Mouse (Mus musculus) cerebellum, adult (tissue): ENCODE measurements around the gene Trhde.
A peak's percentile ranks its signal among the peaks of the same experiment; 100 is the strongest.

Source experiments
- ATAC-seq: cut with Nextera tagmentation; 2 replicates; pipeline ENCODE4 v1.9.2; 2017; ENCODE audit warnings: mild to moderate bottlenecking, moderate library complexity, mixed read lengths; ENCODE audit not compliant: insufficient number of reproducible peaks, low FRiP score, low TSS enrichment

The Trhde gene

DNA sequence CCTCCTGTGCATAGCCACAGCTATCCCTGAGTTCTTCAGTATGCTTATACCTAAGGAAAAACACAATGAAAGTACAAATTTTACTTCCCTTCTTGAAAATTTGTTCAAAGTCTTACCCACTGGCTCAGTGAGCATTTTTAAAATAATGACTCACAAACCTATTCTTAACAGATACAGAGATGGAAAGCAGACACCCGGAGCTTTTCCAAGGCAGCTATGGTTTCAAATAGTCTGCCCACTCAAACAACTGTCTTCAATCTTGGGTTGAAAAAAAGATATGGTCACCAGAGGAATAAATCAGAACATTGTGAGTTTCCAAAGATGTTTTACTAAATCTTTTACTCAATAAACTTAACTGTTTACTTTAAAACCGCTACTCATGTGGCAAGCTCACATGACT lies 64.5 kb downstream of the Trhde start:
- ATAC-seq = no peak

DNA sequence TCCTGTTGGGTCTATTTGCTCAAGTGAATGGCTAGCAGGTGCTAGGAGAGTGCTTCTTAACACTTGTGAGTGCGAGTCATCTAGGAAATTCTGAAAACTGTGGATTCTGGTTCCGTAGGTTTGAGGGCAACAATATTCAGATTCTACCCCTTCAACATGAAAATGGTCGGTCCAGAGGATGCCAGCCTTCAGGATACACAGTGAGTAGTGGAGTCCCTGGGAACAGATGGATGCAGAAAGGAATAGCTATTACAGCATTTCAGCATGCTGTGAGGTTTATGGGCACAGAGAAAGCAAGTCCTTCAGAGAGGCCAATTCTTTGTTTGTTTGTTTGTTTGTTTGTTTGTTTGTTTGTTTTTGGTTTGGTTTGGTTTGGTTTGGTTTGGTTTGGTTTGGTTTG lies 65.7 kb downstream of the Trhde start:
- ATAC-seq = peak; percentile 53; the same call in 1 of the 2 replicates

DNA sequence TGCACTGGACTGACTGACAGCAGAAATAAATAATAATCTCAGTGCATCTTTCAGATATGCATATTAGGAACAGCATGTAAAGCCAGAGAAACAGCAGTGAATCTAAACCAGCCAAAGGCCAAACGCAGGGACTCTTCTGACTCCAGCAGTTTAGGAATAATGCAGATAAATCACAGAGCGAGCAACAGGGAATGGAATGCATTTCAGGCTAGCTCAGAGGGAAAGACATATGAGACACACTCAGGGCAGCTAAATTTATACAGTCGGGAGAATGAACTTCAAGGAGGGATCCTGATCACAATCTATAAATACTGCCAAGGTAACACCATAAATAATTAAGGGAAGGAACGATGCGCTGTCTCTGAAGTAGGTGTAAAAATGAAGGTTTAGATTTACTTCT lies 66.4 kb downstream of the Trhde start:
- peak; percentile 38; the same call in 1 of the 2 replicates for ATAC-seq

DNA sequence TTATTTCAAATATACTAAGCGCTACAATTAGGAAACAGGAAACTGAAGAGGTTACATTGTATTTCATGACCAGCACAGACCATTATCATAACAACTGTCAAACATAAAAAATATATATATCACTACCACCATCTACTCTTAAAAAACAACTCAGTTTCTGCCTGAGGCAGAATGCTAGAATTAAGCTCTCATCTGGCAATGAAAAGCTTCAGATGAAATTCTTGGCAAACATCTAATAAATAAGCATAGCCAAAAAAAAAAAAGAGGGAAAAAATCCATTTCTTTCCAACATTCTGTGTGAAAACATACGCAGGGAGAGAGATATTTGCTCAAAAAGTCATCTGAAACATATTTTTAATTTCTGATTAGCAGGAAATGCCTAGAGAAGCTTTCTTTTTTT lies 67.0 kb downstream of the Trhde start:
- ATAC-seq = no peak

DNA sequence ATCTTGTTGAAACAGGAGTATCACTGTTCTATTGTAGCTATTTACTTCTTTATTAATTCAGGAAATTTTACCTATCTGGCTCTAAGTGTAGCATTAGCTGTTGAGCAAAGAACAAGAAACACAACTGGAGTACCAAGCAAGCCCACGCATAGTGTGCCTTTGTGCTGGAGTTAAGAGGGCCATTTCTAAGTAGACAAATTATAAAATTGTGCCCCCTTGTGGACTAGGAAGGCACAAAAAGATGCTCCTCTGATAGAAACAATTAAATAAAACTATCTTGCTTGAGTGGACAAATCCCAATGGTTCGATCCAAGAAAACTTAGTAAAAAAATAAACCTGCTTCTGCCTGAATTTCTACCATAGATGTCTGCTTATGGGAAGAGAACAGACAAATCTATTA lies 76.5 kb downstream of the Trhde start:
- ATAC-seq = no peak; the same call in 1 of the 2 replicates

DNA sequence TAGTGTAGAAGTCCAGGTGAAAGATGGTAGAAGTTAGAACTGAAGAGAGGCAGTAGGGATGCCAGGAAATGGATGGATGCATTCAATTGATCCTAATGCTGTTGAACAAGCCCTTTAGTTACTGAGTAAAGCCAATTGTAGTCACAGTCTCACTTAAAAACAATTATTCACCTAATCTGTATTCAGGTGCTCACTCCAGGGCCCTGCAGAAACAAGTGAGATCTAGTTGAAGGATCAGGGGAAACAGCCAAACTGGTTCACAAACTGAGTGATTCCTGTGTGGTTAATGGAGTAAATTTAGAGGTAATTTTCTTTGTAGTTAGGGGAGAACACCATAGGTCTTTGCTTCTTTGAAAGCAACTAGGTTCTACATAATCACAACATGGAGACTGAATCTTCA lies 100.3 kb downstream of the Trhde start:
- ATAC-seq = no peak

DNA sequence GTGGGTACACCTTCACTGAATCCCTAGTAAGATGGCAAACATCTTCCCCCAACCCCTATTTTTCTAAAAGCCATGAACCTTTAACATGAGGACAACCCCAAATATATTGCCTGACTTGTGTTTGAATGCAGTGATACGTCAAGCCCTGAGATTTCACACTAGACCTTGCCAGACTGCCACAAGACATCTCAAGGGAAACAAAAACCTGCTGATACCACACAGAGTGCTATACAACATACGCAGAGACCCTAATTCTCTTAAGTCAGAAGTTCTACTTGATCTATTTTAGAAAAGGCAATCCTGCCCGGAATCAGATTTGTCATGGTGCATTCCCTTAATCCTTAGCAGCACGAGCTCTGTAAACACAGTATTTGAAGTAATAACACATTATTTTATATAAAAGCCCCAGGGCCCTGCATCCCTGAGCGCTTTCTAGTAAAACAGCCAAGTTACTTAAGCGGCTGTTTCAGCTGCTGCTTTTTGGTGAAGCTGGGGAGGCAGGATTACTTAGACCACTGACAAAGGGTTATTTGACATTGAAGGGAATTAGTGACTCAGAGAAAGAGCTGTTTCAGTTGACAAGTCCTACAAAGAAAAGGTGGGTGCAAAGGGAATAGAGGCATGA lies 130.2 kb downstream of the Trhde start:
- no peak for ATAC-seq

DNA sequence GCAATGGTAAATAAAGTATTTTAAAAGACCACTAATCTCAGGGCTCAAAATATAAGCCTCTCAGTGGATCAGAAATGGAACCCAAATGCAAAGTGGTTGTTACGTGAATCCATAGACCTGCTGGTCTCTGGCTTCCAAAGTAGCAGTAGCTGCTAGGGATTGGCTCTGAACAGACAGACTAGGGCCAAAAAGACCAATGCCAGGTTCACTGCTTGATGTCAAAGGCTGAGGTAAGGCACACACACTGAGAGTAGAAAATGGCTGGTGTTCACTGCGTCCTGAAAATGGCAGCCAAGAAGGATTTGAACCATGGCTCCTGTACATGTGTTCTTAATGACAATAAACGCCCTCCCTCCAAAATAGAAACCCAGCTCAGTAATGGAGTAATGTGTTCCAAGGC lies 209.1 kb downstream of the Trhde start:
- peak; percentile 53; the same call in 1 of the 2 replicates for ATAC-seq

DNA sequence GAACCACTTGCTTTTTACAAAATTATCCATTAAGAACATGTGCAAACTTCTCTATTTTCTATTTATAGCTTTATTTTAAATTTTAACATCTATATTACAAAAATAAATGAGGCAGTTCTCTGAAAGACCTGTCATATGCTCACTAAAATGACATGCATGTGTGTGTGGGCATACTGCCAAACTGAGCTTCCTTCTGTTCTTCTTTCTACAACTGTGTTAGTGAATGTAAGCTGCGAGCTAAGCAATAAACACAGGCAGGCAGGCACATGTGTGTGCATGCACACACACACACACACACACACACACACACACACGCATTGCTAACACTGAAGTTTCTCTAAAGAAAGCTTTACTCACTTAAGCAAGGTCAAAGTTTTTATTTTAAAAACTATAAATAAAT lies 223.2 kb downstream of the Trhde start:
- ATAC-seq = no peak

DNA sequence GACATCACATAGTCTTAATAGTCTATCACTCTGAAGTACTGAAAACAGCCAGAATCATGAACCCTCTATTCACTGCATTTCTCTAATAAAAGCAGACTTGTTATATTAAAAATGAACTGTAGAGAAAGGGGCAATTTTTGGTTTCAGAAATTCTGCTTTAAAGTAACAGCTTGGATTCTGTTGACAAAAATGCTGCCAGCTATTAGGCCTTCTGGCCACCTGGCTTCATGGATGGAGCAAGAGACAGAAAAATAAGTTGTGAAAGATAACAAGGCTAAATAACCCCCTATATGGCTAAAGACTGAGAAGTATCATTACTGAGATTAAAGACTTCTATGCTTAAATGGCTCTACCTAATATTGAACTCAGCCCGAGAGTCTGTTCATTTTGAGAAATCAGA lies 234.2 kb downstream of the Trhde start:
- peak; percentile 88 for ATAC-seq

DNA sequence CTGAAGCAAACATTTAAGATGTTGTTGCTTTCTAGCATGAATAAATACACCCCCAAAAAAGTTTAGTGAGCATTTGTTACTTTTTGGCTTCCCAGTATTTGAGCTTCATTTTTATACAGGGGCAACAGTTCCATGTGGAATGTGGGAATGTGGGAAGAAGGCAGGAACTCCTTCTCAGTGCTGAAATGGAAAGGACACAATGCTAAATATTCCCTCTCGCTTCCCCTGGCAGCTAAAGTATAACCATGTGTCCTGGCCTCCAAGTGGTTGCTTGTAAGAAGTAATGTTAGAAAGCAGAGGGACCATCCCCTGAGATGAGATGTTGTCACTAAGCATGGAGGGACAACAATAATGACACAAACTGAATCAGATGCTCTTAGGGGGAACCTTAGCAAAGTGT lies 292.9 kb downstream of the Trhde start:
- no peak for ATAC-seq

DNA sequence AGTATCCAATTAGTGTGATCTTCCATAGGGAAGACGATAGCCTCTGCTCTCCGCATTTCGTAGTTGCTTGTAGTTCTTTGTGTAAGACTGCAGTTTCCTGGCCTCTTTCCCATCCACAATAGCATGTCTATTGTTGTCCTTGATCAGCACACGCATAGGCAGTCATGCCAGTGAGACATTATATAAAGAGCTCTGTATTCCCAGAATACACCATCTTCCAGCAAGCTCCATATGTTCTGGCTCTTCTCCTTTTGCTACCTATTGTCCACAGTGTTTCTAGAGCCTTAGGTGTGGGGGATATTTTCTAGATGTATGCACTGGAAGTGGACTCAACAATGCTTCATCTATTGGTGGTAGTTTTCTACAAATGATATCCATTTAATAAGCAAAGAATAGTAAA lies 313.3 kb downstream of the Trhde start:
- ATAC-seq = no peak

DNA sequence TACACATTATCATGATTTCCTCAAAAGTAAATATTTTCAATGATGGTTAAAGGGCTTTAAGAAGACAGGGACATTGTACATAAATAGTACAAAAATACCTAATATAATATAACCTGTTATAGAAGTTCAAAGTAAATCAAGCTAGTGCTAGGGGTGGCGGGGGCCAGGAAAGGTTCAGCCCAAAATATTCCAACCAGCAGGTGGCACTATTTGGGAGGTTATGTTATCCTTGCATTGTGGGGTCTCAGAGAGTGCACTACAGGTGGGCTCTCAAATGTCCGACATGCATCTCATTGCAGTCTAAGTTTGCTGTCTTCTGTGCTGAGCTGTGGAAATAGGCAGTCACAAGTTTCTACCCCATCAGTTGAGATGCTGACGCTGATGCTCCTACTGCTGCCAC lies 346.5 kb downstream of the Trhde start:
- ATAC-seq = no peak

DNA sequence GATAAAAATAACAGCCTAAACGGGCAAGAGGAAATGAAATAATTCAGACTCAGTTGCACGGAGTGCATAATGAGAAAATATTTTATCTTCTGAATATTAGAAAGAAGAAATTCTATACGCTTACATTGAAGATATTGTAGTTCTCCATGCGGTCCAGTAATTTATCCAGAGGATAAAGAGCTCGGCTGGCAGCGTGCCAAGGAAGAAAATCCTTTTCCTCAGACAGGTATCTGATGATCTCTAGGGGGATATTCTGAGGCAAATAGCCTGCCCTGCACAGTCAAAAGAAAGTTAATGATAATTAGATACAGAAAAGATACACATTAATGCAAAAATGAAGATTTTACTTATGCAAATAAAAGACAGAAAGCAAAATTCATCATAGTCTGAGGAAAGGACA lies 354.0 kb downstream of the Trhde start:
- no peak for ATAC-seq

DNA sequence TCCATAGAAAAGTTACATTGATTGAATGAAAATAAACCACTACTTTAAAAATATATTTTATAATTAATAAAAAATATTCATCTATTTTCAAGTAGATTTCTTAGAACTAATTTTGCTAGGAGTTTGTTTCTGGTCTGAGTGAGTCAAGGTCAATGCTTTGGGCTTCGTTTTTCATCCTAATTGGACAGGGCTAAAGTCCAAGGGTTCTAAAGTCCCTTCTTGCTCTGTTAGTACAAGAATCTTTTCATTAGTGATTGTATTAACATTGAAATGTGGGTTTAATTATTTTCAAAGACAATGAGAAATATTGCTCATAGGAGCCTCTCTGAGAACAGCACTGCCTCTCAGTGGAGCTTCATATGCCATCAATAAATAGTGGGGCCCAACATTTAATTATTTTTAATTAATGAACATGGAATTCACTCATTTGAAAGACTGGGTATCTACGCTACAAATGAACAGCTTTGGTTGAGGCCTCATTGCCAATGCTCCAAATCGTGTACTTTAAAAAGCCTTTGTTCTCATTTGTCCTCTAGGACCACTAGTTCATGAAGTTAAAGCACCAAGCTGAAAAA lies 383.1 kb downstream of the Trhde start:
- no peak for ATAC-seq

DNA sequence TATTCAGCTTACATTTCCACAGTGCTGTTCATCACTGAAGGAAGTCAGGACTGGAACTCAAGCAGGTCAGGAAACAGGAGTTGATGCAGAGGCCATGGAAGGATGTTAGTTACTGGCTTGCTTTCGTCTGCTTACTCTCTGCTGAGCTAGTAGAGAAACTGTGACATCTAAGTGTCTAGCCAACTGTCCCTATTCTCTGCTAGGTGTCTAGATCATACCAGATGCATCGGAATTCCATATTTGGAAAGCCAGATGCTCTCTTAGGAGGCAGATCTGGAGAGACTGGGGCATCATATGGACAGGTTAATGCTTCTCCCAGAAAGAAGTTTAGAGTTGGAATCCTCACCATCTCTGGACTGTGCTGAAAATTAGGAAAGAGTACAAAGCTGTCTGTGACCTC lies 386.4 kb downstream of the Trhde start:
- no peak for ATAC-seq

DNA sequence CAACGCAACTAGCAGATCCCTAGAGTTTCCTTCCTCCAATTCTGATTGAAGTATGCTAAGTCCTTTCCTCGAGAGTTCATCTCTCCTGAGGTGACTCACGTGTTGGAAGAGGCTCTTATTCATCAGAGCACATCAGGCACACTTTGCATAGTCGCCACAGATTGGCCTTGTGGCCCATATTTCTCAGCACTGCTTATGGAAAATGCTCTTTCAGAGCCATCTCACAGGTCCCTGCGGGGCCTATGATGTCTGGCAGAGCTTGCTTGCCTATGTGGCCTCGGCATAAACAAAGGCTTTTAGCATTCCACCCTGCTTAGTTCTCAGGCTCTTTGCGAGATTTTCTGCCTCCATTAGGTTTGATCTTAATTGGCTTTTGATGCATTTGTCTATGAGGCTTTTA lies 396.8 kb downstream of the Trhde start:
- no peak; the same call in 1 of the 2 replicates for ATAC-seq

DNA sequence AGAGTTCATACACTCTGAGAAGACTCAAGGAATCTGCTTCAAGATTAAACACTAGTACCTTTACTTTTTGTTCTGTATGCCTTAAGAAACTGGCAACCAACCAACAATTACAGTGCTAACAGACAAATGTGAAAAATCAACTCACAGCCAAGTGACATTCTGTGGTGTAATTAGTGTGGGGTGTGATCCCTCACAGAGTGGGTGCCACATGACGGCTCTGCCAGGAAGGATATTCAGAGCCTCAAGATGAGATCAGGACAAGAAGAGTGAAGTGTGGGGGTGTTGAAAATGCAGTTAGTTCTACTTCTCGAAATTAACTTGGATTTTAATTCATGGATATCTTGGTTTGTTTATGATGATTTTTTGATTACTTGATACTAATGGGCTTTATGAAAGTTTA lies 398.3 kb downstream of the Trhde start:
- ATAC-seq = no peak

DNA sequence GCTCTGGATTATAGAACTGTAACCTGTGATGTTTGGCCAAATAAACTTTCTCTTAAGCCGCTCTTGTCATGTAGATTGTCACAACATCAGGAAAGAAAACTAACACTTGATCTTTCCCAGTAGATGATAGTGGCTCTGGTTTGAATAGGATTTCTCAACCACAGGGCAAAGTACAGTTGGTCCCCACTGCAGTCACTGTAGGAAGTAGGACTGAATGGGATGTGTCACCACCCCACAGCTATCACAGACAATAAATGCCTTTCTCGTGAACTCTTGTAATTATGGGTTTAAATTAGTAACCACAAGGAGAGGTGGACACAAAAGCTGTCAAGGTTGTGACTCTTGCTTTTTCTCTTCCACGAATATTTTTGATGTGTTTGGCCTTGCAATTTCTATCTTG lies 431.3 kb downstream of the Trhde start:
- ATAC-seq = no peak

DNA sequence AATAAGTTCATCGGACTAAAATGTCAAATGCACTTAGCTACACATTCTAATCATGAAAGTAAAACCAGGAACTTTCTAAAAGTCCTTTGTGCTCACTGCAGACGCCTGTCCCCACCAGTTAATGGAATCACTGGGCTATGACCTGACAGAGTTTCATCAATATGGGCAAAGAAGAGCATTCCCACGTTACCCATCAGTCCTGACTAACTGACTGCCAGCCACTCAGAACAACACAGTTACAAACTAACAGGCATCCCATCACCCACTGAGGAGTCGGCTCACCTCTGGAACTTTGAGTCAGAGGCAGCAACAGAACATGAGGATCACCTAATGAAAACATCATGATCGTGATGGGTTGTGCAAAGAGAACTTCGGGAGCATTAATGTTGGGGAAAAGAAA lies 438.7 kb downstream of the Trhde start:
- no peak for ATAC-seq

DNA sequence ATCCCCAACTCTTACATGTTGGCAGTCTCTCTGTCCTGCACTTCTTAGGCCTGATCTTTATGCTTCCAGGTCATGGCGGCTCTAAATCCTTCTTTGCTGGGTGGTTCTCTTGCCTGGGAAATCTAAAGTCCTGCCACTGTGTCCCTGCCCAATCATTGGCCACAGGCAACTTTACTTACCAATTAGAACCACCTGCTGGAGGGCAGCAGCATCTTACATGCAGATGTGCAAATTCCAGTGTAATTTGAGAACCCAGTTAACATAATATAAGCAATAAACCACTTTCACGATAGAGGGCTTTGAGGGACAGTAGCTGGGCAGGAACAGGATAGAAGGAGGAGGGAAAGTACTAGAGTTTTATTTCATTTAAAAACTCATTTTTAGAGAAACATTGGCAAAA lies 439.5 kb downstream of the Trhde start:
- ATAC-seq = no peak
